Mouse (Mus musculus): ENCODE measurements around the gene Plpp3. TPM values are rescaled to one million over a fixed set of nuclear protein-coding genes. Genes with fewer than 3 reads are reported as not detected.
A peak's percentile ranks its signal among the peaks of the same experiment; 100 is the strongest.

The Plpp3 gene
- polyA plus RNA-seq, 1 experiment from 2014 or later = 76.1 TPM

DNA sequence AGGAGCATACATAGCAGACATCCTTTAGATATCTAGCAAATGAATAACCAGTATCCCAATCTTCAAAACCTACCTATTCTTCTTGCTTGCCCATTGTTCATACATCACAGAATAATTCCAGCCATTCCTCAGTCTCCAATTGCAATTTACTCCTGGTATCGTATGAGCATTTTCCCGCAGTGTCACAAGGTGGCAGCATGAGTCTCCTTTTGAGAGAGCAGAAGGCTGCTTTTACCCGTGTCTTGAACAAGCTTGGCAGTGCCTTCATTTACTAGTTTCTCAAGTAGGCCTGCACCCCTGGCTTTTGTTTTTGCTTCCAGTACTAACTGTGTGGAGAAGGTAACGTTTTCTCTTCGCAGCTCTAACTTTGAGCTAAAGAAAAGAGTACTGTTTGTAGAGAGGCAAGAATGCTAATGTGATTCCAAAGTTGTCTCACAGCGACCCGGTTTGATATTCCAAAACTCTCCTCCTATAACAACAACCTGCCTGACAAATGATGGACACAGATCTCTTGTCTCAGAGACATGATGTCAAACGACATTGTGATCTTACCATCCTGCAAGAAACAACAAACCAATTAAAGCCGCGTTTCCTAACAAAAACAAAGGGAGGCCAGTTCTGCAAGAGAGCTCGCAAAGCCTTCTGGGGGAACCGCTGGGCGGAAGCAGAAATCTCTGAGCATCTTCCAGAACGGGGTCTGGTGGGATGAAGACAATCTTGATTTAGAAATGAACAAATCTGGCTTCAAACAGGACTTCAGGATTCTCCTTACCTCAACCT, 5.0 kb upstream of the Plpp3 start:
- Histone ChIP-seq H3K4me3 (ENCODE audit: low read depth, low read length) (no peak overlapping the region), H3K27ac (replicated peaks; ENCODE audit: low read depth, low read length) (no peak overlapping the region), H3K4me2 (ENCODE audit: low read depth, severe bottlenecking) (no peak overlapping the region), H3K27me3 (ENCODE audit: control insufficient read depth, insufficient read depth, low read length) (no peaks in the 10 kb centered on the region), H3K9ac (ENCODE audit: low read length) (no peak overlapping the region), H3K9me3 (ENCODE audit: control insufficient read depth, low read length) (no peaks in the 10 kb centered on the region), H3K36me3 (ENCODE audit: control insufficient read depth, insufficient read depth, low read length) (no peaks in the 10 kb centered on the region), H3K4me1 (ENCODE audit: control insufficient read depth, insufficient read depth, low read length) (no peaks in the 10 kb centered on the region)
- ATAC-seq (ENCODE audit: insufficient number of reproducible peaks, low FRiP score, low TSS enrichment, low read depth) (no peak), DNase-seq (ENCODE audit: low spot score) (peak; percentile 86)
- WGBS = 45% methylated on average over 14 of the region's 14 CpGs

DNA sequence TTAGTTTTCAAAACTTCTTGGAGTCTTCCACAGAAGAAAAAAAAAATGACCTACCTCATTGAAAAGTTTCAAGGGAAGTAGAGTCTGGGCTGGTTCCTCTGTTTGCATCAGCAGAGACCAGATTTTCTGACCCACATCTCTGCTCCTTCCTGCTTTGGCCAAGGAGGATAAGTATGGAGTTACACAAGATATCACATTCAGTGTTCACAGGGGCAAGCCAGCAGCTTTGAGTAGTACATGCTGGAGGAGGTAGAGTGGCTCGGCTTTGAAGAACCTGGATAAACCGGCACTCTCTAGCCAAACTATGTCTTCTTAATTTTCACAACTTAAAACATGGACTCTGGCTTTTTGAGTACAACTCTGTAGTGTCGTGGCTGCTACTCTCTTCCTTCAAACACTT, 3.9 kb upstream of the Plpp3 start:
- Histone ChIP-seq H3K27ac (replicated peaks; ENCODE audit: low read depth, low read length) (no peak overlapping the region), H3K4me1 (ENCODE audit: control insufficient read depth, insufficient read depth, low read length) (no peaks in the 10 kb centered on the region), H3K27me3 (ENCODE audit: control insufficient read depth, insufficient read depth, low read length) (no peaks in the 10 kb centered on the region), H3K36me3 (ENCODE audit: control insufficient read depth, insufficient read depth, low read length) (no peaks in the 10 kb centered on the region), H3K9ac (ENCODE audit: low read length) (no peak overlapping the region), H3K4me3 (ENCODE audit: low read depth, low read length) (no peak overlapping the region), H3K4me2 (ENCODE audit: low read depth, severe bottlenecking) (no peak overlapping the region), H3K9me3 (ENCODE audit: control insufficient read depth, low read length) (no peaks in the 10 kb centered on the region)
- ATAC-seq (ENCODE audit: insufficient number of reproducible peaks, low FRiP score, low TSS enrichment, low read depth) (no peak), DNase-seq (ENCODE audit: low spot score) (no peak)
- 56% methylated on average over 3 of the region's 3 CpGs for WGBS

DNA sequence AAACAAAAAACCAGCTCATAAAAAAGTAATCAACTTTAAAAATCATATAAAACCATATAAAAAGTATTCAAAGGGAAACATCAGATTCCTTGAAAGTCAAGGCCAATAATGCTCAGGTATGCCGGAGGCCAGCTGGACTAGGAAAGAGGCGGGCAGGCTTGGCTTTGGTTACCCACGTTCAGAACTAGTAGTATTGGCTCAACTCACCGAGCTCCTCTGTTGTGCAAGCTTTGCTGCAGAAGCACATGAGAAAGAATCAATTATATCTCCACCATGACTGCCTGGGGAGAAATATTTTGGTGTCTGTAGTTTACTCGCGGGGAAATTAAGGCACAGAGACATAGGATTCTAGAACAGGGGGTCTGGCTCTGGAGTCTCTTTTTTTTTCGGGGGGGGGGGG, 866 bp upstream of the Plpp3 start:
- Histone ChIP-seq H3K36me3 (ENCODE audit: control insufficient read depth, insufficient read depth, low read length) (no peaks in the 10 kb centered on the region), H3K9me3 (ENCODE audit: control insufficient read depth, low read length) (no peaks in the 10 kb centered on the region), H3K4me1 (ENCODE audit: control insufficient read depth, insufficient read depth, low read length) (peaks cover 11% of the 10 kb centered on the region; the same call in 1 of the 2 replicates), H3K27ac (replicated peaks; ENCODE audit: low read depth, low read length) (no peak overlapping the region), H3K4me3 (ENCODE audit: low read depth, low read length) (no peak overlapping the region), H3K4me2 (ENCODE audit: low read depth, severe bottlenecking) (no peak overlapping the region), H3K9ac (ENCODE audit: low read length) (no peak overlapping the region), H3K27me3 (ENCODE audit: control insufficient read depth, insufficient read depth, low read length) (no peaks in the 10 kb centered on the region)
- ATAC-seq (ENCODE audit: insufficient number of reproducible peaks, low FRiP score, low TSS enrichment, low read depth) = no peak
- no peak for DNase-seq (ENCODE audit: low spot score)
- 76% methylated on average over 7 of the region's 7 CpGs for WGBS

DNA sequence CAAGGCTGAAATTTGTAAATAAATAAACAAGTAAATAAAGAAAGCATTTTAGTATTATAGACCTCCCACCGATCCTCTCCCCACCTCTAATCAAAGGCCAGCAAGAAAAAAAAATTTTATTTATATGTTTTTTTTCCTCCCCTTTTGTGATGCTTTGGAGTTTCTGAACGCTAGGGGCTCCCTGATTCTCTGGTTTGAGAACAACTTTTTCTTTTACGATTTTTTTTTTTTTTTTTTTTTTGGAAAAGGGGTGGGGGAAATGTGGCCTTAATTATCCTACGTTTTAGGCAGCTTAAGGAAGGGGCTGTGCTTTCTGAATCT, 232 bp upstream of the Plpp3 start:
- ATAC-seq (ENCODE audit: insufficient number of reproducible peaks, low FRiP score, low TSS enrichment, low read depth) (no peak), DNase-seq (ENCODE audit: low spot score) (no peak)
- H3K4me1 ChIP-seq (ENCODE audit: control insufficient read depth, insufficient read depth, low read length) = peaks cover 16% of the 10 kb centered on the region; the same call in 1 of the 2 replicates
- peak overlapping the region; percentile 99 for H3K27ac ChIP-seq (replicated peaks; ENCODE audit: low read depth, low read length)
- H3K27me3 ChIP-seq (ENCODE audit: control insufficient read depth, insufficient read depth, low read length) = no peaks in the 10 kb centered on the region
- WGBS = 2% methylated on average over 4 of the region's 4 CpGs
- peak overlapping the region; percentile 99 for H3K4me3 ChIP-seq (ENCODE audit: low read depth, low read length)
- no peak overlapping the region; the same call in 1 of the 2 replicates for H3K9ac ChIP-seq (ENCODE audit: low read length)
- no peak overlapping the region for H3K4me2 ChIP-seq (ENCODE audit: low read depth, severe bottlenecking)
- H3K9me3 ChIP-seq (ENCODE audit: control insufficient read depth, low read length) = no peaks in the 10 kb centered on the region
- H3K36me3 ChIP-seq (ENCODE audit: control insufficient read depth, insufficient read depth, low read length) = no peaks in the 10 kb centered on the region

DNA sequence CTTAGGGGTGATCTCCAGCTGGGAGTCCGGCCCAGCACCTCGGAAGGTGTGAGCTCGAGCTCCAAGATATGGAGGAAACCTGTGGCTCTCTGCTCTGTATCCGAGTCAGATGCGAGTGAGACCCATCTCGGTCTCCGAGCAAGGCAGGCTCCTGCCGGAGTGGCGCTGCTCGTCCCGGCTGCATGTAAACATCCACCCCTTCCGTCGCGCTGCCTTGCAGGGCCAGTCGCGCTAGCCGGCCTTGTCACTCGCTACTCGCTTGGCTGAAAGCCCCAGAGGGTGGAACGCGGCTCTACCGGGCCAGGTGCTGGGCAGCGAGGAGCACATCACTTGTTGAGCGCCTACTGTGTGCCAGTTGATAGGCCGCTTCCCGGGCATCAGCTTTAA, 1.0 kb downstream of the Plpp3 start:
- WGBS = under 1% methylated on average over 26 of the region's 26 CpGs
- H3K9me3 ChIP-seq (ENCODE audit: control insufficient read depth, low read length) = no peaks in the 10 kb centered on the region
- H3K27ac ChIP-seq (replicated peaks; ENCODE audit: low read depth, low read length) = peak overlapping the region; percentile 99
- H3K36me3 ChIP-seq (ENCODE audit: control insufficient read depth, insufficient read depth, low read length) = no peaks in the 10 kb centered on the region
- 0 out of 2 replicates have a peak, but pooled peaks have one; percentile 38 for ATAC-seq (ENCODE audit: insufficient number of reproducible peaks, low FRiP score, low TSS enrichment, low read depth)
- peak overlapping the region; percentile 98 for H3K9ac ChIP-seq (ENCODE audit: low read length)
- peak overlapping the region; percentile 79 for H3K4me2 ChIP-seq (ENCODE audit: low read depth, severe bottlenecking)
- H3K4me3 ChIP-seq (ENCODE audit: low read depth, low read length) = peak overlapping the region; percentile 99
- H3K4me1 ChIP-seq (ENCODE audit: control insufficient read depth, insufficient read depth, low read length) = peaks cover 22% of the 10 kb centered on the region; the same call in 1 of the 2 replicates
- H3K27me3 ChIP-seq (ENCODE audit: control insufficient read depth, insufficient read depth, low read length) = no peaks in the 10 kb centered on the region
- peak; percentile 80 for DNase-seq (ENCODE audit: low spot score)

DNA sequence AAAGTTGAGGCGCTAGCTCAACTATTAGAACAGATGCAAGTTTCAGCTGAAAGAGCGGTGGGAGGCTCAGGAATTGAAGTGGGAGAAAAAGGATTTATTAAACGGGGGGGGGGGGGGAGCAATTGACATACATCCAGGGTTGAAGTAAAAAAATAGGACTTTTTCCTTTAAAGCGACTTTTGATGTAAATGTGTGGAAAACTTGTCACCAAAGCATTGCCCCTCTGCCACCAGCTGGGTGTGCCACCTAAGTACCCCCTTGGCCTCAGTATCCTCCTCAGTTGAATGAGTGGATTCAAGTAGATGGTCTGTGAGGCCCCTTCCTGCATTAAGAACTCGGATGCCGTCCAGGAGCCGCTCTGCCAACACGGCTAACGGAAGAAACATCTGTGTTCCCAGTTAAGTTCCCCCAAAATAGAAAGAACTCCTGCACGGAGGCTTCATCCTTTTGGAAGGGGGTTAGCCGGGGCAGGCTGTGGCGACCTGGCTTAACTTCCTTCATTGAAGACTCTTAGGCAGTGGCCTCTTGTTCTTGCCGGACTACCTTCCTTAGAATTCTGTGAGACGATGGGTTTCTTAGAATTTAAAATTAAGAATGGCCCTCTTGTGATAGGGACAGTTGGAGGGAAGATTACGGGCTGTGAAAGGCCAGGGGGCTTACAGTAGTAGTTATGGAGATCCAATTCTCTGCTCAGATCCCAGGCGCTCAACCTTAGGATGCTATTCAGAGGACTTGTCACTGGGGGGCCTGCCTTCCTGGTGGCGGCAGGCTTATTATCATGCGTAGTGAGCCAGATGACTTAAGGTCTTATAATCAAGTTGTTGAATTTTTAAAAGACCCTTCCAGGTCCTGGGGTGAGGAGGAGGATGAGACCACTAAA, 1.7 kb downstream of the Plpp3 start:
- H3K4me3 ChIP-seq (ENCODE audit: low read depth, low read length) = peak overlapping the region; percentile 99
- peak overlapping the region; percentile 98 for H3K9ac ChIP-seq (ENCODE audit: low read length)
- no peak for ATAC-seq (ENCODE audit: insufficient number of reproducible peaks, low FRiP score, low TSS enrichment, low read depth)
- WGBS = 1% methylated on average over 18 of the region's 18 CpGs
- peaks cover 29% of the 10 kb centered on the region for H3K4me1 ChIP-seq (ENCODE audit: control insufficient read depth, insufficient read depth, low read length)
- H3K9me3 ChIP-seq (ENCODE audit: control insufficient read depth, low read length) = no peaks in the 10 kb centered on the region
- DNase-seq (ENCODE audit: low spot score) = peak; percentile 48
- H3K4me2 ChIP-seq (ENCODE audit: low read depth, severe bottlenecking) = peak overlapping the region; percentile 79
- H3K27ac ChIP-seq (replicated peaks; ENCODE audit: low read depth, low read length) = peak overlapping the region; percentile 99; the same call in 1 of the 2 replicates
- no peaks in the 10 kb centered on the region for H3K27me3 ChIP-seq (ENCODE audit: control insufficient read depth, insufficient read depth, low read length)
- 0 out of 2 replicates have a peak, but pooled peaks cover 2% of the 10 kb centered on the region for H3K36me3 ChIP-seq (ENCODE audit: control insufficient read depth, insufficient read depth, low read length)

DNA sequence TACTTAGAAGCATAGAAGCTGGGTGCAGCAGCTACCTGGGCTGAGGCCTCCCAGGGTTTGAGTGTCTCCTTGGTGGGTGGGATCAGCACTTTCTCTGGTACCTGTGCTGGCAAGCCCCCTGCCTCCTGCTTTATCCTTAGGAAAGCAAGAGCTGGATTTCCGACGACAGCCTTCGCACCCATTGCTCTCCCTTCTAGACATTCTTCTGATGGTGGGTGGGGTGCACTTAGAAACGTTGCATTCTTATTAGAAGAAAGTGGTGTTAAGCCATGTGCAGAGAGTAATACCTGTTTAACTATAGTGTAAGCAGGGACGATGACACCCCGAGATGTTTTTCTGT, 2.4 kb downstream of the Plpp3 start:
- peak overlapping the region; percentile 99 for H3K4me3 ChIP-seq (ENCODE audit: low read depth, low read length)
- no peaks in the 10 kb centered on the region for H3K27me3 ChIP-seq (ENCODE audit: control insufficient read depth, insufficient read depth, low read length)
- no peak for DNase-seq (ENCODE audit: low spot score)
- H3K27ac ChIP-seq (replicated peaks; ENCODE audit: low read depth, low read length) = no peak overlapping the region; the same call in 1 of the 2 replicates
- H3K36me3 ChIP-seq (ENCODE audit: control insufficient read depth, insufficient read depth, low read length) = 0 out of 2 replicates have a peak, but pooled peaks cover 2% of the 10 kb centered on the region
- H3K9me3 ChIP-seq (ENCODE audit: control insufficient read depth, low read length) = no peaks in the 10 kb centered on the region
- peak overlapping the region; percentile 79 for H3K4me2 ChIP-seq (ENCODE audit: low read depth, severe bottlenecking)
- WGBS = 20% methylated on average over 6 of the region's 6 CpGs
- H3K9ac ChIP-seq (ENCODE audit: low read length) = peak overlapping the region; percentile 98; the same call in 1 of the 2 replicates
- peaks cover 30% of the 10 kb centered on the region for H3K4me1 ChIP-seq (ENCODE audit: control insufficient read depth, insufficient read depth, low read length)
- no peak for ATAC-seq (ENCODE audit: insufficient number of reproducible peaks, low FRiP score, low TSS enrichment, low read depth)

DNA sequence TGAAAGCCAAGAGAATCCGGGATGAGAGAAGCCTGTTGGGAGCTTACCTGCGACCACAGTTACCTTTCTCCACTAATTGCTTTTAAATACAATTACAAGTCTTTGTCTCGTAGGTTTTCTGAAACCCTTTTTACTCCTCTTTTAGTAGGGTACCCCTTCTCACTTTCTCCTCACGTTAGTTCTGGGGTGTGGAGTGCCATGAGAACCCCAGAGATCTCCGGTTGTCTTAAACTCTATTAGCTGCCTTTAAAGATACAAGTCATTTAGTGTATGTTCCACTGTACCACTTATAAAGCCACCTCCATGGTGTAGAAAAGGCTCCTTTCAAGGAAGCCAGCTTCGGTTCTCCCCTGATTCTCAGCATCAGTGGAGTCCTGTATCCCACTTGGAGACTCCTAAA, 3.3 kb downstream of the Plpp3 start:
- no peaks in the 10 kb centered on the region for H3K9me3 ChIP-seq (ENCODE audit: control insufficient read depth, low read length)
- WGBS = 75% methylated on average over 6 of the region's 6 CpGs
- no peak overlapping the region for H3K9ac ChIP-seq (ENCODE audit: low read length)
- ATAC-seq (ENCODE audit: insufficient number of reproducible peaks, low FRiP score, low TSS enrichment, low read depth) (no peak), DNase-seq (ENCODE audit: low spot score) (no peak)
- no peak overlapping the region for H3K27ac ChIP-seq (replicated peaks; ENCODE audit: low read depth, low read length)
- H3K4me1 ChIP-seq (ENCODE audit: control insufficient read depth, insufficient read depth, low read length) = peaks cover 30% of the 10 kb centered on the region
- H3K36me3 ChIP-seq (ENCODE audit: control insufficient read depth, insufficient read depth, low read length) = 0 out of 2 replicates have a peak, but pooled peaks cover 2% of the 10 kb centered on the region
- peak overlapping the region; percentile 79 for H3K4me2 ChIP-seq (ENCODE audit: low read depth, severe bottlenecking)
- H3K4me3 ChIP-seq (ENCODE audit: low read depth, low read length) = 0 out of 2 replicates have a peak overlapping the region, but pooled peaks have one; percentile 99
- no peaks in the 10 kb centered on the region for H3K27me3 ChIP-seq (ENCODE audit: control insufficient read depth, insufficient read depth, low read length)

All from limb, embryonic 11.5 days (tissue).